Mouse (Mus musculus): Measurements from ENCODE around the gene Acvr1c. TPM values are rescaled to one million over a fixed set of nuclear protein-coding genes. Genes with fewer than 3 reads are reported as not detected.

Acvr1c gene
- polyA plus RNA-seq (2015; fragmentation: Nextera tagmentation; extraction: Ambion mirVana): 2.1 and 2.4 TPM in 2 replicates

DNA sequence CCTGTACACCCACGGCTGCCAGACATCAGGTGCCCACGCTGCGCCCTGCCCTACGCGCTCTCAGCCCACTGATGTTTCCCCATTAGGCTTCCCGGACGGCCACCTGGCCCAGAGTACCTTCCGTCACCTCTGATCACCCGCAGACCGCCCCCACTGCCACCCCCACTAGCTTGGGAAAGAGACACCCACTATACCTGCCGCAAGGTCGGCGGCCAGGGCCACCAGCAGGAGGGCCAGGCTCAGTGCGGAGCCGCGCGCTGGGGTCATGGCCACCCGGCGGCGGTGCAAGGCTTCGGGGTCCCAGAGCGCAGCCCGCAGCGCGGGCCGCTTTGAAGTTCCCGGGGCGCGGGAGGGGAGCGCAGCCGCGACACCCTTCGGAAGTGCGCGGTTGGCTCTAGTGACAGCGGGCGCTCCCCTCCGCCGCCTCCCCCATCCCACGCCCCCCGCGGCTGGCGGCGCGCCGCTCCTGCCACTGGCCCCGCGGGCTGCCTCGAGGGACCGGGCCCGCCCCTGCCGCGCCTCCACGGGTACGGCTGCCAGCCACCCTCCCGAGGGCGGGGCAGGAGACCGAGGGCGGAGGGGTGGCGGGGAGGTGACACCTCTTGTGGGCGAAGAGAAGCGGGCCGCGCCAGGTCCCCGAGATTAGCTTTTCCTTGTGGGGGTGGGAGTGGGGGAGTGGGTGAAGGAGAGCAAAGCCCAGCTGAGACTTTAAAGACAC, at the start of gene Acvr1c:
Acvr1c (minus strand) TSS at position 482 of the 718 bp plus-strand sequence.
- H3K4me3 ChIP-seq: peak within 1 kb of the TSS; percentile 77
- no peaks in the 10 kb centered on the region for H3K9me3 ChIP-seq
- H3K27me3 ChIP-seq (replicated peaks): peaks cover 15% of the 10 kb centered on the region; the same call in 1 of the 2 replicates
- H3K4me1 ChIP-seq: peaks cover 19% of the 10 kb centered on the region
- no peak within 1 kb of the TSS for H3K27ac ChIP-seq (replicated peaks)
- peak; percentile 54; the same call in 1 of the 2 replicates for ATAC-seq (ENCODE audit: extremely low read depth, insufficient number of reproducible peaks, low FRiP score, low TSS enrichment)
- H3K9ac ChIP-seq: peak within 1 kb of the TSS; percentile 80
- WGBS: under 1% methylated on average over 55 of the region's 65 CpGs
- peak within 1 kb of the TSS; percentile 100 for H3K4me2 ChIP-seq
- H3K36me3 ChIP-seq: no peaks in the 10 kb centered on the region

- WGBS: 71% methylated on average over 2 of the region's 2 CpGs
- Histone ChIP-seq H3K9ac (no peak overlapping the region), H3K36me3 (no peaks in the 10 kb centered on the region), H3K27ac (replicated peaks) (no peak overlapping the region), H3K4me3 (no peak overlapping the region), H3K27me3 (replicated peaks) (no peaks in the 10 kb centered on the region), H3K9me3 (peaks cover 7% of the 10 kb centered on the region; the same call in 1 of the 2 replicates), H3K4me2 (no peak overlapping the region), H3K4me1 (no peaks in the 10 kb centered on the region)
- ATAC-seq (ENCODE audit: extremely low read depth, insufficient number of reproducible peaks, low FRiP score, low TSS enrichment): no peak
Observed at GRCm38 (mm10) chr2:58403481-58403880, 45.8 kb upstream of the Acvr1c start.

DNA sequence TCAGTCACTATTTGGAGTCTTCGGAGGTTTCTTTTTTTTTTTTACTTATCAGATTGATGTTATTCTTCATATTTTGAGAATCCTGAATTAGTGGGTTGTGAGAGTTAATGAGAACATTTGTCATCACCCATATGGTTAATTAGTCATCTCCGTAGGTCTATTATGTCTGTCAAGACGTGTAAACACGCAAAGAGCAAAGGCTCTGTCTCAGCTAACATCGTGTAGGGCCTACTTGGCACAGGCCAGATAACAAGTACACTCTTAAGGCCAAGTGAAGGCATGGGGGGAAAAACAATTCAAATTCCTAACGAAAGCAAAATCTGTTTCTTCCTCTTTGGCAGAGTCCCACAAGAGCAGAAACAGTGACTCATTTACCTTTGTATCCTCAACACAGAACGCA, 30.9 kb upstream of the Acvr1c start:
- no peaks in the 10 kb centered on the region for H3K9me3 ChIP-seq
- no peaks in the 10 kb centered on the region for H3K36me3 ChIP-seq
- WGBS: 76% methylated on average over 7 of the region's 7 CpGs
- ATAC-seq (ENCODE audit: extremely low read depth, insufficient number of reproducible peaks, low FRiP score, low TSS enrichment): no peak
- H3K4me3 ChIP-seq: no peak overlapping the region
- H3K9ac ChIP-seq: no peak overlapping the region
- no peak overlapping the region for H3K4me2 ChIP-seq
- H3K27me3 ChIP-seq (replicated peaks): no peaks in the 10 kb centered on the region
- no peaks in the 10 kb centered on the region for H3K4me1 ChIP-seq
- H3K27ac ChIP-seq (replicated peaks): no peak overlapping the region

GRCm38 (mm10) chr2:58380020-58380419, 22.3 kb upstream of the Acvr1c start:
- H3K4me1 ChIP-seq: no peaks in the 10 kb centered on the region
- no peak for ATAC-seq (ENCODE audit: extremely low read depth, insufficient number of reproducible peaks, low FRiP score, low TSS enrichment)
- no peak overlapping the region for H3K27ac ChIP-seq (replicated peaks)
- H3K4me2 ChIP-seq: no peak overlapping the region
- H3K27me3 ChIP-seq (replicated peaks): no peaks in the 10 kb centered on the region
- no peak overlapping the region for H3K9ac ChIP-seq
- WGBS: 73% methylated on average over 5 of the region's 5 CpGs
- no peaks in the 10 kb centered on the region for H3K36me3 ChIP-seq
- no peaks in the 10 kb centered on the region for H3K9me3 ChIP-seq
- no peak overlapping the region for H3K4me3 ChIP-seq

GRCm38 (mm10) chr2:58379475-58379874, 21.8 kb upstream of the Acvr1c start:
- Histone ChIP-seq H3K36me3 (no peaks in the 10 kb centered on the region), H3K27ac (replicated peaks) (no peak overlapping the region), H3K4me3 (no peak overlapping the region), H3K4me1 (no peaks in the 10 kb centered on the region), H3K9ac (no peak overlapping the region), H3K27me3 (replicated peaks) (no peaks in the 10 kb centered on the region), H3K9me3 (0 out of 2 replicates have a peak, but pooled peaks cover 4% of the 10 kb centered on the region), H3K4me2 (no peak overlapping the region)
- WGBS: 67% methylated on average over 1 of the region's 1 CpGs
- ATAC-seq (ENCODE audit: extremely low read depth, insufficient number of reproducible peaks, low FRiP score, low TSS enrichment): no peak

DNA sequence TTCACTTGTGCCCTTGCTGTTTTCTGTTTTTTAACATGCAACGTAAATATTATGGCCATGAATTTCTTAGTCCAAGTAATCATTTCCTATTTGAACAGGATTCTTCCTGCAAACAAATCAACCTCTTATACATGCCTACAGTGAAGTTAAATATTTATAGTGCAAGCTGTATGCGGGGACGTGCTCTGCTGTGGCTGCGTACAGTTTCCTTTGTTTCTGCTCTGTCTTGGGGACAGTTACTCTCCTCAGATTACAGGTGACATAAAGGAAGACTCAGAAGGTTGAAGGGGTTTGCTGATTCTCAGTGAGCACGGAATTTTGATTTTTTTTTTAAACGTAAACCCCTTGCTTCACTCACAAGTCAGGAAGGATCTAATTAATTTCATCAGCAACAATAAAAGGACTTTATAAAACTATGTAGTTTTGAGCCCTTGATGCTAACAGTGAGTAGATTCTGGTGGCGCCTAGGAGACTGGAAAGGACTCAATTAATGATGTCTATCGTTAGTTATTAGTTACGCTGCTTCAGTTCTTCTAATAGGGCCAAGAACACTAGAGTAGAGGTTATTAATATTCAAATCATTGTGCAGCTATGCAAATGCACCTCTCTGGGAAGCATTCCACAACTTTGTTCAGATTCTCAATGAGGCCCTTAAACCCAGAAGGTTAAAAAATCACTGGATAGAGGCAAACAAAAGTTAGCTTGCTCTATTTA, 19.9 kb upstream of the Acvr1c start:
- 81% methylated on average over 9 of the region's 9 CpGs for WGBS
- Histone ChIP-seq H3K9me3 (0 out of 2 replicates have a peak, but pooled peaks cover 4% of the 10 kb centered on the region), H3K27ac (replicated peaks) (no peak overlapping the region), H3K36me3 (no peaks in the 10 kb centered on the region), H3K4me3 (no peak overlapping the region), H3K9ac (no peak overlapping the region), H3K4me2 (no peak overlapping the region), H3K4me1 (no peaks in the 10 kb centered on the region), H3K27me3 (replicated peaks) (no peaks in the 10 kb centered on the region)
- no peak for ATAC-seq (ENCODE audit: extremely low read depth, insufficient number of reproducible peaks, low FRiP score, low TSS enrichment)

- Histone ChIP-seq H3K9ac (no peak overlapping the region), H3K4me3 (no peak overlapping the region), H3K9me3 (no peaks in the 10 kb centered on the region), H3K36me3 (no peaks in the 10 kb centered on the region), H3K4me2 (no peak overlapping the region), H3K27me3 (replicated peaks) (no peaks in the 10 kb centered on the region), H3K27ac (replicated peaks) (no peak overlapping the region), H3K4me1 (no peaks in the 10 kb centered on the region)
- WGBS: 58% methylated on average over 3 of the region's 3 CpGs
- no peak for ATAC-seq (ENCODE audit: extremely low read depth, insufficient number of reproducible peaks, low FRiP score, low TSS enrichment)
Observed at GRCm38 (mm10) chr2:58366196-58366595, 8.5 kb upstream of the Acvr1c start.

- 0 out of 2 replicates have a peak, but pooled peaks cover 12% of the 10 kb centered on the region for H3K27me3 ChIP-seq (replicated peaks)
- H3K36me3 ChIP-seq: no peaks in the 10 kb centered on the region
- H3K4me3 ChIP-seq: no peak overlapping the region
- no peak for ATAC-seq (ENCODE audit: extremely low read depth, insufficient number of reproducible peaks, low FRiP score, low TSS enrichment)
- no peak overlapping the region for H3K9ac ChIP-seq
- peaks cover 7% of the 10 kb centered on the region for H3K4me1 ChIP-seq
- H3K9me3 ChIP-seq: no peaks in the 10 kb centered on the region
- no peak overlapping the region for H3K4me2 ChIP-seq
- 78% methylated on average over 3 of the region's 3 CpGs for WGBS
- H3K27ac ChIP-seq (replicated peaks): no peak overlapping the region
Observed at GRCm38 (mm10) chr2:58361361-58362046, 3.8 kb upstream of the Acvr1c start.

DNA sequence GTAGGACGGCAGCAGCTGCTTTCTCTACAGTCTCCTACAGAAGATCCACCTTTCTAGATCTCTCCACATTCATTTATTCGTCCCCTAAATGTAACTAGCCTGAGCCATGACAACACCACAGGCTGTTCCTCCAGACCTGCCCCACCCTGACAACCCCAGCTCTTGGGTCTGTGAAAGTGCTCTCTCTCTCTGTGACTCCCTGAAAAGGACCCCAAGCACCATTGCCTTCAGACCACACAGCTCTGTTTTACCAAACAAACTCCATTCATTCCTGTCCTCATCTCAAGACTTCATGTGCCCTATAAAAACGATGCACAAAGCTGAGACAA, 401 bp upstream of the Acvr1c start:
- Histone ChIP-seq H3K4me1 (peaks cover 14% of the 10 kb centered on the region), H3K27ac (replicated peaks) (no peak overlapping the region), H3K36me3 (no peaks in the 10 kb centered on the region), H3K9ac (peak overlapping the region; percentile 80), H3K9me3 (no peaks in the 10 kb centered on the region), H3K4me2 (peak overlapping the region; percentile 100), H3K27me3 (replicated peaks) (peaks cover 15% of the 10 kb centered on the region; the same call in 1 of the 2 replicates), H3K4me3 (peak overlapping the region; percentile 77)
- no peak for ATAC-seq (ENCODE audit: extremely low read depth, insufficient number of reproducible peaks, low FRiP score, low TSS enrichment)
- WGBS: 11% methylated on average over 3 of the region's 3 CpGs

GRCm38 (mm10) chr2:58357068-58357413, 654 bp downstream of the Acvr1c start:
- Histone ChIP-seq H3K36me3 (no peaks in the 10 kb centered on the region), H3K9me3 (no peaks in the 10 kb centered on the region), H3K9ac (peak overlapping the region; percentile 80), H3K27ac (replicated peaks) (no peak overlapping the region), H3K4me3 (peak overlapping the region; percentile 77), H3K4me2 (peak overlapping the region; percentile 100), H3K4me1 (peaks cover 21% of the 10 kb centered on the region), H3K27me3 (replicated peaks) (peaks cover 15% of the 10 kb centered on the region; the same call in 1 of the 2 replicates)
- WGBS: under 1% methylated on average over 7 of the region's 7 CpGs
- no peak for ATAC-seq (ENCODE audit: extremely low read depth, insufficient number of reproducible peaks, low FRiP score, low TSS enrichment)

DNA sequence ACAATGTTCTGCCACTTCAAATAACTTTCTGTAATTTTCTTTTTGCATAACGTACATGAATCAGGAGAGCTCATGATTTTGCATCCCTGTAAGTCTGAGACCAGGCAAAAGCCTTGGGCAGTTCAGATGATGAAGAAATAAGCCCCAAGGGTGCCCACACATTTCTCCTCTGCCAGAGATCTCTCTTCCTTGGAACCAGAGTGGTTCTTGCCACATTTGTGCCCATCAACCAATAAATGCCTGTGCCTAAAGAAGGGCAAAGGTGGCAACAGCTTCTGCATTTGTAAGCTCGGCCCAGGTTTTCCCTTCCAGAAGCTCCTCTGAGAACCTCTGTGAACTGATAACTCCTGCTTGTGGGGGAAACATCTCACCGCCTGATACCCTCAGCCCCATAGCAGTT, 3.3 kb downstream of the Acvr1c start:
- peaks cover 21% of the 10 kb centered on the region for H3K4me1 ChIP-seq
- H3K9me3 ChIP-seq: no peaks in the 10 kb centered on the region
- WGBS: 53% methylated on average over 3 of the region's 3 CpGs
- H3K36me3 ChIP-seq: no peaks in the 10 kb centered on the region
- no peak overlapping the region for H3K9ac ChIP-seq
- no peak overlapping the region for H3K4me3 ChIP-seq
- ATAC-seq (ENCODE audit: extremely low read depth, insufficient number of reproducible peaks, low FRiP score, low TSS enrichment): no peak
- peaks cover 15% of the 10 kb centered on the region; the same call in 1 of the 2 replicates for H3K27me3 ChIP-seq (replicated peaks)
- H3K4me2 ChIP-seq: no peak overlapping the region
- H3K27ac ChIP-seq (replicated peaks): no peak overlapping the region

All from heart, embryonic 13.5 days (tissue).